Mouse (Mus musculus) right cerebral cortex, postnatal 36 days (tissue): ENCODE results near the gene Chac1.

Experiments
- DNase-seq, 2 experiments: peaks; one replicate each; pipeline ENCODE4 v3.0.0; 2022; ENCODE audit warnings: low spot score in 2 of 2, mixed read lengths in 1 of 2

Gene Chac1

DNA sequence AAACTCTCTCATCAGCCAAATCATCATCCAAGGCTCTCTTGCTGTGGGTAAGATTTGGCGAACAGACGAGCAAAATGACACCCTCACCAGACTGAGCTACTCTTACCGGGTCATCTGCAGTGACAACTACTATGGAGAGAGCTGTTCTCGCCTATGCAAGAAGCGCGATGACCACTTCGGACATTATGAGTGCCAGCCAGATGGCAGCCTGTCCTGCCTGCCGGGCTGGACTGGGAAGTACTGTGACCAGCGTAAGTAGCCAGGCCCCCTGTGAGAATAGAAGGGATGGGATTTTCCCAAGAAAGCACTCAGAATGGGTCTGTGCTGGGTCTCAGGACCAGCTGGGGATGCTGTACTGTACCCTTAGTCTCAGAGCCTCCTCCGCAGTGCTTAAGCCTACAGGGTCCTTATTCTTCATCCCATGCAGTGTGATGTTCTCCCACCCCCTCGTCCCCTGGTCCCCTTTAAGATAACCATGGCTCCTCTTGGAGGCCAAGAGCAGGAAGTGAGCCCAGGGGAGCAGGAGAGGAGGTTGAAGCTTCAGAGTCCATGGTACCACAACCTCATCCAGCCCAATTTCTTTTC lies 23.0 kb upstream of the Chac1 start:
- DNase-seq = no peak

DNA sequence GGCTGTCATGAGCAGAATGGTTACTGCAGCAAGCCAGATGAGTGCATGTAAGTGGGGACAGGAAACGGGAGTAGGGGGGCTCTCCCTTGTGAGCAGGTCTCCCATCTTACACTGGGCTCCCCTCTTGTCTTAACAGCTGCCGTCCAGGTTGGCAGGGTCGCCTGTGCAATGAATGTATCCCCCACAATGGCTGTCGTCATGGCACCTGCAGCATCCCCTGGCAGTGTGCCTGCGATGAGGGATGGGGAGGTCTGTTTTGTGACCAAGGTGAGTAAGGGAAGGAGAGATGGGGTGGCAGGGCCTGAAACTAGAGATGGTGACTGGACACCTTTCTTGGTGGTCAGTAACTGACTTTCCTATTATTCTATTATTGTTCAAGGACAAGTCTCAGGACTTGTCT lies 22.5 kb upstream of the Chac1 start:
- DNase-seq = no peak

DNA sequence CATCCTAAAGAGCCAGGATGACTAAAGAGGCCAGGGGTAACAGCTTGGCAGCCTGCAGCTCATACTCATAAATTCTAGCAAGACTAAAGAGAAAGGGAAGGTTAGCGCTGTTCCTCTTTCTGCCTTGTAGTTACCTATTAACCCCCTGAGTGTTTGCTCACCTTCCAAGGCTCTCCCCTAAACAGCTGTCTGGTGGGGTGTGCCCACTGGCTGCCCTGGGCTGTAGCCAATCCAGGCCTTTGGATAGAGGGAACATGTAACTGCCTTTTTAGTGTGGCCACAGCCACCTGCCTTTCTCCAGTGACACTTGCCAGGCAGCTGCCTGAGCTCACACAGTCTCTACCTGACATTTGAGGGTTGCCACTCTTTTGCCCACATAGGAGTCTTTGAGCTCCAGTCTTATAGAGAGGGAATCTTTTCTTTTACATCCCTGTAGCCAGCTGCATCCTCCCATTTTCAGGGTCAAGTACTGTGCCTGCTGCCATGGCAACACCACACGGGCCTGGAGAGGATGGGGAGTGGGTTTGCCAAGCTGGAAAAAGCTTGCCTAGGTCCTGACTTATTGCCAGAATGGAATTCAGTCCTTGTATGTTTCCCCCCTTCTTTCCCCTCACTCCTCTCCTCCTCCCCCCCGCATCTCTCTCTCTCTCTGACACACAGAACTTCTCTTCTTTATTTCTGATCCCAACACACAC lies 21.8 kb upstream of the Chac1 start:
- no peak for DNase-seq

GRCm38 (mm10) chr2:119330795-119331194 lies 20.2 kb upstream of the Chac1 start:
- no peak for DNase-seq

DNA sequence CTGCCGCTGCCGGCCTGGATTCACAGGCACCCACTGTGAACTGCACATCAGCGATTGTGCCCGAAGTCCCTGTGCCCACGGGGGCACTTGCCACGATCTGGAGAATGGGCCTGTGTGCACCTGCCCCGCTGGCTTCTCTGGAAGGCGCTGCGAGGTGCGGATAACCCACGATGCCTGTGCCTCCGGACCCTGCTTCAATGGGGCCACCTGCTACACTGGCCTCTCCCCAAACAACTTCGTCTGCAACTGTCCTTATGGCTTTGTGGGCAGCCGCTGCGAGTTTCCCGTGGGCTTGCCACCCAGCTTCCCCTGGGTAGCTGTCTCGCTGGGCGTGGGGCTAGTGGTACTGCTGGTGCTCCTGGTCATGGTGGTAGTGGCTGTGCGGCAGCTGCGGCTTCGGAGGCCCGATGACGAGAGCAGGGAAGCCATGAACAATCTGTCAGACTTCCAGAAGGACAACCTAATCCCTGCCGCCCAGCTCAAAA lies 18.8 kb upstream of the Chac1 start:
- no peak for DNase-seq

DNA sequence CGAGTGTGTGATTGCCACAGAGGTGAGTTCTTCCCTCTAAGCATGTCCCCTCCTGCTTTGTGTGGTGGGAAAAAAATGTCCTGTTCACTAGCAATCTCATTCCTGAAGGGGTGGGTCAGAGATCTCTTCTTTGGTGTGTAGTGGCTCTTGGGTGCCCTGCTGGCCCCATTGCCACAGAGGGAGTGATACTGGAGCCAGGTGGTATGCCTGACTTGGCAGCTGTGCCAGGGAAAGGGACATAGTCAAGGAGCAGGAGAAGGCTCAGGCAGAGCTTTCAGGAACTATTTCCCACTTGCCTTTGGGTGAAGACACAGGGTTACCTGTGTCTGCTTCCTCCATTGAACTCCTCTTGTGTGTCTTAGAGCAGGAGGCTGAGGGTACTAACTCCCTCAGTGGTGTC lies 16.9 kb upstream of the Chac1 start:
- no peak for DNase-seq

DNA sequence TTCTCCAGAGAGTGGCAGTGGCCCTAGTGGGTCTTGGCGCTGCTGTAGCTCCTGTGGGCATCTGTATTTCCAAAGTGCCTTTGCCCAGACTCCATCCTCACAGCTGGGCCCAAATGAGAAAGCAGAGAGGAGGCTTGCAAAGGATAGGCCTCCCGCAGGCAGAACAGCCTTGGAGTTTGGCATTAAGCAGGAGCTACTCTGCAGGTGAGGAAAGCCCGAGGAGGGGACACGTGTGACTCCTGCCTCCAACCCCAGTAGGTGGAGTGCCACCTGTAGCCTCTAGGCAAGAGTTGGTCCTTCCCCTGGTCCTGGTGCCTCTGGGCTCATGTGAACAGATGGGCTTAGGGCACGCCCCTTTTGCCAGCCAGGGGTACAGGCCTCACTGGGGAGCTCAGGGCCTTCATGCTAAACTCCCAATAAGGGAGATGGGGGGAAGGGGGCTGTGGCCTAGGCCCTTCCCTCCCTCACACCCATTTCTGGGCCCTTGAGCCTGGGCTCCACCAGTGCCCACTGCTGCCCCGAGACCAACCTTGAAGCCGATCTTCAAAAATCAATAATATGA lies 16.0 kb upstream of the Chac1 start:
- DNase-seq = no peak

DNA sequence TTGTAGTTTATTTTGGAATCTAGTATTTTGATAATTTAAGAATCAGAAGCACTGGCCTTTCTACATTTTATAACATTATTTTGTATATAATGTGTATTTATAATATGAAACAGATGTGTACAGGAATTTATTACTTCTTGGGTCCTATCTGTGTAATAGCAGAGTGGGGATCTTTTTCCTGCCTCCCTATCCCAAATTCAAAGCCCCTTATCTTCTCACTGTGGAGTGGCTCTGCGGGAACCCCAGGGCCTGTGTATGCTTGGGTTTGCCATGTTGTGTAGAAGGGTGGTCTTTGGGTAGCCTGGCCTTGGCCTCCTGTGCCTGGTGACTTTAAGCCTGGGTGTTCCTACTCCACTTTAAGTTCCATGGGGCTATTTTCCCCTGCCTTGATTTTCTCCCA lies 15.5 kb upstream of the Chac1 start:
- DNase-seq = no peak

DNA sequence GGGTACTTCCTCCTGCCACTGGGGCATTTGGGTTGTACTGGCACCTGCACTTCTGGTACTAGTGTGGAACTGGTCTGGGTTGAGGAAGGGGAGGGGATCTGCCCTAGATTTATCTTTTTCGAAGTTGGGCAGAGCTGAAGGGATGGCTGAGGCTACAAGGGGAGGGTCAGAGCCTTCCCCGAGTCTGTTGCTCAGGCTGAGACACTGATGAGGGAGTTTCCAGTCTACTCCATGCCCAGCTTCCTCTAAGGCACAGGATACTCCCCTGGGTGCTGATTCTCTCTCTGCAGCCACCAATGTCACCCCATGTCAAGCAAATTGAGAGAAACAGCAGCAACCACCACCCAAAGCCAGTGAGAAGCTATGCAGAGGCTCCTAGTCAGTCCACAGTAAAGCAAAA lies 15.0 kb upstream of the Chac1 start:
- no peak for DNase-seq

DNA sequence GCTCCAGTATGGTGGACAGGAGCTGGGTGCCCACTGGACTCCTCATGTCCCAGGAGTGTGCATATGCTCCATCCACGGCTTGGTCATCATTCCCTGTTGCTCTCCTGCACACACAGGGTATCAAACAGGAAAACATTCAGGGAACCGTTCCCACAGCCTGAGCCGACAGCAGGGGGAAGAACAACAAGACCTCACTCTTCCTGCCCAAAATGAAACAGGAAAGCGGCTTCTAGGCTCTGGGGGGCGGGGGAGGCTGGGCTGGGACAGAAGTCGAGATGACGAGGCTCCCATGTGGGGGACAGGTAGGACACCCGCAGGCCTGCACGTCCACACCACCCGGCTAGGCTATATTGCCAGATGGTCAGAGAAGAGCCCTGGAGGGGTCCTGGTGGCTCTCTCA lies 14.6 kb upstream of the Chac1 start:
- DNase-seq = no peak

DNA sequence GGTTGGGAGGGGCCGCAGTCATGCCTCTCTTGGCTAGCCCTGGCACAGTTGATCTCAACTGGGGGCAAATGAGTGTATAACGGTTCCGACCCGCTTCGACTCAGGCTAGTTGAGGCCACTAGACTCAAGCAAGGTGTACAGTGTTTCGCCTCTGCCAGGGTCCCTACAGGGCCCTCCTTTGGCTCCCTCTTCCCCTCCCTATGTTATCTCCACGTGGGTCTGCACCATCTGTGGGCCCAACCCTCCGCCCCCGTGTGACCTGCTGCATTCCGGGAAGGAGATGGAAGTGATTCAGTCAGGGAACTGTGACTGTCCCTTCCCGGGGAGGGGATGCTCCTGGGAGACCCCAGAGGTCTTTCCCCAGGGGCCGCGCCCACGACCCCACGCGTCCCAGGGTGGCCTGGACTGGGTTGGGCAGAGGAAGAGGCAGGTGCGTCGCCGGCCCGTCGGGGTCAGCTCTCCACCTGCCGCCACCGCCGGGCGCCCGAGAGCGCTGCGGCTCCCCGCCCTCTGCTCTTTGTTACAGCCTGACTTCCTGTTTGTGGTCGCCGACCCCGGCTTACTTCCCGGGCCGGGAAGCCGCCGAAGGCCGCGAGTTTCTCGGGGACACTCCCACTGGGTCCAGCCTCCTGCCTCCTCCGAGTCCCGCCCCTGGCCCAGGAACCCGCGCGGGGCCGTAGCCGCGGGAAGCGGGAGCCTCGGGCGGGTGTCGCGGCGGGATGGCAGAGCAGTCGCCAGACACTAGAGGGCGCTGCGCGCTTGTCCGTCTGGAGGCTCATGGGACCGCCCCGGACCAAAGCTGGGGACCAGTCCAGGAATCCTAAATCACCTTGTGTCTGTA lies 13.4 kb upstream of the Chac1 start:
- DNase-seq = peak; percentile 32 to 57

- no peak for DNase-seq
Observed at GRCm38 (mm10) chr2:119344537-119345138, 6.4 kb upstream of the Chac1 start.

DNA sequence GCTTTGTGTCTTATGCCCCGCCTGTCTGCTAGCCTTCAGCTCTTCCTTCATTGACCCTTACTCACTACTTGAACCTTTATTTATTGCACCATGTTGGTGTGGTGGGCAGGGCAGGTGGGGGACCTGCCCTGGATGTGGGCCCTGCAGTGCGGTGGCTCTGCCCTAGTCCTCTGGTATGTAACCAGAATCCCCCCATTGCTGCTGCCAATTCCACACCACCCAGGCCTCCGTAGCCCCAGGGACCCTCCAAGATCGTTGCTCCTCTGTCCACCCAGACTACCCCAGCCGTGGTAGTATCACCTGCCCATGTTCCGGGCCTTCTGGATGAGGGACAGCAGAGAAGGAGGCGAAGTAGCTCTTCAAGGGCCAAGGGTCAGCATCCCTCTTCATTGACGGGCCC lies 2.7 kb downstream of the Chac1 start:
- DNase-seq = no peak

GRCm38 (mm10) chr2:119355089-119355488 lies 4.1 kb downstream of the Chac1 start:
- no peak for DNase-seq

- DNase-seq = no peak
Observed at GRCm38 (mm10) chr2:119355651-119356050, 4.6 kb downstream of the Chac1 start.

- DNase-seq = no peak
Observed at GRCm38 (mm10) chr2:119356310-119356709, 5.3 kb downstream of the Chac1 start.

- no peak for DNase-seq
Observed at GRCm38 (mm10) chr2:119356805-119357204, 5.8 kb downstream of the Chac1 start.

- DNase-seq = no peak
Observed at GRCm38 (mm10) chr2:119358249-119358648, 7.2 kb downstream of the Chac1 start.

DNA sequence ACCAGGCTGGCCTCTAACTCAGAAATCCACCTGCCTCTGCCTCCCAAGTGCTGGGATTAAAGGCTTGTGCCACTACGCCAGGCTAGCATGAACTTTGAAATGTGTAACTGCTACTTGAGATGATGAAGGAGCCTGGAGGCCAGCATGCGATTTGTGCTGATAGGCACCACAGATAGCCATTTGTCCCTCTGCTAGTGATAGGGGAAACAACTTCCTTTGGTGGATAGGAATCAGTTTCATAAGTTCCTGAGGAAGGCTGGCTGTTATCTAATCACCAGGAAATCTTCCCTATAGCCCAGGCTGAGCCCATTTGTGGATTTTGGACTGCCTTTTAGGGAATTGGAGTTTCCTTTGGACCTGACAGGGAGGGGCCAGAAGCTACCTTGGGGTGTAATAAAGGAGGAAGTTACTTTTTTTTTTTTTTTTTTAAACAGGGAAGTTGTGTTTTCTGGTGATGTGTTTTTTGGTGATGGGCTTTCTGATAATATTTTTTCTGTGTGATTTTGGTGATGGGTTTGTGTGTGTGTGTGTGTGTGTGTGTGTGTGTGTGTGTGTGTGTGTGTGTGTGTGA lies 8.8 kb downstream of the Chac1 start:
- no peak for DNase-seq

- no peak for DNase-seq
Observed at GRCm38 (mm10) chr2:119364969-119365368, 13.9 kb downstream of the Chac1 start.

- DNase-seq = no peak
Observed at GRCm38 (mm10) chr2:119367346-119367745, 16.3 kb downstream of the Chac1 start.

DNA sequence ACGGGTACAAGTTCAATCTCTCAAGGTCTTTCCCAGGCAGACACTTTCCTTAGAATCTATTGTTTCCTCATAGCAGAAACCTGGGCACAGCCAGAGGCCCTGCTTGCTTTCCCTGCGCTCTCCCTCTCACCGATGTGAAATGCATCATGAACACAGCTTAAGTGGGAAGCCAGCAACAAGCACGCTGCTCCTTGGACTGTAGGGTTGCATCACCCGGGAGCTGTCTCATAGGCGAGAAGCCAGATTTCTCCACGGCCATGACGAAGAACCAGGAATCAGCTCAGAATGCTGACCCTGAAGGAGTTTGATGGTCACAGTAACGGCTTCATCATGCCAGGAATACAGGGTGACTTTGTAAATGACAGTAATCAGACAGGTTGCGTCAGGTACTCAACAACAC lies 19.1 kb downstream of the Chac1 start:
- DNase-seq = no peak
